Comparison of ENCODE assay signal across 10 mouse cellular contexts in the genomic region with DNA sequence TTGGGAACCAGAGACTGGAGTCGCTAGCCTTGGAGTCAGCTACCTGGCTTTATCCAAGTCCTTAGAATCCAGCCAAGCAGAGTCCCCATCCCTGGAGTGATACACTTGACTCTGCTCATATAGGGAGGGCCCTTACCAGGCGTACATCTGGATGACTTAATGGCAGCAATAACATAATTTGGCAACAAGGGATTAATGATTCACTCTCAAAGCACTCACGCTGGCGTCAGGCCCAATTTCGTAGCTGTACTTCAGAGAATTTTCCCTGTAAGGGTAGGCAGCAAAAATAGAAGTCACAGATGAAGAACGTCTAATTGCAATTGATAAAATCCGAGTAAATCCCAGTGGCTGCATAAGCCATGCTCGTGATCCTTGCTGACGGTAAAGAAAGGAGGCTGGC.
DNase-seq lines count a peak whose midpoint lies in the region; ATAC-seq and TF ChIP-seq lines count a peak whose summit lies in the region.
"Had no signal": no experiment of that assay in that cellular context is flagged by ENCODE, and none has a peak within 500 bp of the region (broad histone marks: within the 10 kb centered on the region; RNA-seq: fewer than 3 reads in every experiment).

No protein-coding gene starts in this region.

- no peaks in the 10 kb centered on the region for H3K9me3 ChIP-seq in embryonic facial prominence, embryonic 15.5 days (replicated peaks)
- H3K9me3 ChIP-seq: embryonic facial prominence, embryonic 13.5 days; neural tube, embryonic 12.5 days had no signal

- no peak overlapping the region for H3K9ac ChIP-seq in embryonic facial prominence, embryonic 15.5 days
- H3K9ac ChIP-seq: embryonic facial prominence, embryonic 13.5 days; neural tube, embryonic 12.5 days had no signal

- H3K27ac ChIP-seq in embryonic facial prominence, embryonic 15.5 days (replicated peaks), result no peak overlapping the region
- H3K27ac ChIP-seq: embryonic facial prominence, embryonic 13.5 days; neural tube, embryonic 12.5 days had no signal

- no peaks in the 10 kb centered on the region for H3K27me3 ChIP-seq in Patski
- no peaks in the 10 kb centered on the region for H3K27me3 ChIP-seq in embryonic facial prominence, embryonic 15.5 days
- H3K27me3 ChIP-seq: neural tube, embryonic 12.5 days had no signal

- peak; percentile 62 for ATAC-seq in Patski
- peak; percentile 69 for ATAC-seq in embryonic facial prominence, embryonic 15.5 days (ENCODE audit: insufficient number of reproducible peaks, low FRiP score, low TSS enrichment, low read depth)
- no peak for ATAC-seq in activated CD4-positive, CD25-positive, alpha-beta regulatory T cell, adult 4 months

- WGBS in embryonic facial prominence, embryonic 15.5 days, result 29% methylated on average over 9 of the region's 9 CpGs

- DNase-seq in kidney, adult 9 months, result peak; percentile 13
- no peak for DNase-seq in kidney, adult 11 months
- peak; percentile 34 for DNase-seq in Patski (ENCODE audit: low read depth, low spot score)
- peak; percentile 11 to 22 for DNase-seq in kidney, postnatal 4 days
- no peak for DNase-seq in thymus, postnatal 36 days
- no peak for DNase-seq in yolk sac, embryonic 10.5 days (ENCODE audit: low spot score)

- no peak for TF ChIP-seq CTCF in Patski (IDR thresholded peaks at IDR 0.05)

- H3K4me3 ChIP-seq in embryonic facial prominence, embryonic 15.5 days (replicated peaks), result no peak overlapping the region
- H3K4me3 ChIP-seq: embryonic facial prominence, embryonic 13.5 days; neural tube, embryonic 12.5 days had no signal

- H3K4me1 ChIP-seq in embryonic facial prominence, embryonic 15.5 days, result peaks cover 7% of the 10 kb centered on the region; the same call in 1 of the 2 replicates
- H3K4me1 ChIP-seq: neural tube, embryonic 12.5 days had no signal

- no peaks in the 10 kb centered on the region for H3K36me3 ChIP-seq in embryonic facial prominence, embryonic 15.5 days
- H3K36me3 ChIP-seq: embryonic facial prominence, embryonic 13.5 days; neural tube, embryonic 12.5 days had no signal

- H3K4me2 ChIP-seq in embryonic facial prominence, embryonic 15.5 days (replicated peaks), result no peak overlapping the region
- H3K4me2 ChIP-seq: embryonic facial prominence, embryonic 13.5 days; neural tube, embryonic 12.5 days had no signal

- CTCF ChIA-PET in Patski (lab: Charles Lee), result no interaction called here

- in situ Hi-C loops in Patski (cut with MboI; ENCODE audit: low pct_unique_long_range_greater_than_20kb), result no loop called here

- POLR2A ChIA-PET in Patski (lab: Charles Lee), result no interaction called here

Comparison
In these comparisons a context has a peak if more than half of its experiments do, and no peak if none do; other contexts are left out.
1. DNase-seq: peak in kidney, adult 9 months (single experiment), Patski (single experiment) and kidney, postnatal 4 days (2 of 2); none in kidney, adult 11 months (single experiment), thymus, postnatal 36 days (0 of 2) and yolk sac, embryonic 10.5 days (single experiment).